Mouse (Mus musculus): ENCODE data around the gene Actr1a.
A peak's percentile ranks its signal among the peaks of the same experiment; 100 is the strongest.

Gene Actr1a

GRCm38 (mm10) chr19:46327531-46328064 is 68.0 kb downstream of the Actr1a start:
- peak; percentile 19 for DNase-seq (ENCODE audit: low spot score in 2 of 2)
